Mouse (Mus musculus): ENCODE measurements around the gene Cenps. TPM values are rescaled to one million over a fixed set of nuclear protein-coding genes. Genes with fewer than 3 reads are reported as not detected.

Gene Cenps
- polyA plus RNA-seq, 1 experiment from 2014 or later: 24.9 TPM

DNA sequence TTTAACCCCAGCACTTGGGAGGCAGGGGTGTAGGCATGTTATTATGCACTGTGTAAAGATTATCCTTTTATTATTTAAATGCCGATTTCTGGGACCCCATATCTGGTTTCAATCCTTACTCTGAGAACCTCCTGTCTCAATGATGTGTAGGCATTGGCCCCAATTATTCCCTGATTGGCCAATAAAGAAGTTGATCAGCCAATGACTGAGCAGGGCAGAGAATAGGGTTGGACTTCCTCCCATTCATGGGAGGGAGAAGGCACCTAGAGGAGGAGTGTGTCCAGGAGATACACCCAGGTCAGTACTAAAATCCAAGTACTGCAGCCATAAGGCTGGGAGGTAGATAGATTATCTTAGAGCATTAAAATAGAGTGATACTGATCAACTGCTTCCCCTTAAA lies 25.8 kb upstream of the Cenps start:
- Histone ChIP-seq H3K27me3 (replicated peaks; ENCODE audit: control insufficient read depth, insufficient read depth, low read length) (no peaks in the 10 kb centered on the region), H3K9me3 (ENCODE audit: control insufficient read depth, low read length) (no peaks in the 10 kb centered on the region), H3K4me1 (replicated peaks; ENCODE audit: control insufficient read depth, insufficient read depth, low read length) (peaks cover 11% of the 10 kb centered on the region), H3K4me3 (replicated peaks; ENCODE audit: low read length) (no peak overlapping the region), H3K27ac (ENCODE audit: low read length) (no peak overlapping the region), H3K36me3 (ENCODE audit: control insufficient read depth, insufficient read depth) (peaks cover 7% of the 10 kb centered on the region), H3K4me2 (ENCODE audit: low read length) (no peak overlapping the region), H3K9ac (replicated peaks; ENCODE audit: low read depth, low read length) (no peak overlapping the region)
- no peak for ATAC-seq
- 45% methylated on average over 1 of the region's 1 CpGs for WGBS

DNA sequence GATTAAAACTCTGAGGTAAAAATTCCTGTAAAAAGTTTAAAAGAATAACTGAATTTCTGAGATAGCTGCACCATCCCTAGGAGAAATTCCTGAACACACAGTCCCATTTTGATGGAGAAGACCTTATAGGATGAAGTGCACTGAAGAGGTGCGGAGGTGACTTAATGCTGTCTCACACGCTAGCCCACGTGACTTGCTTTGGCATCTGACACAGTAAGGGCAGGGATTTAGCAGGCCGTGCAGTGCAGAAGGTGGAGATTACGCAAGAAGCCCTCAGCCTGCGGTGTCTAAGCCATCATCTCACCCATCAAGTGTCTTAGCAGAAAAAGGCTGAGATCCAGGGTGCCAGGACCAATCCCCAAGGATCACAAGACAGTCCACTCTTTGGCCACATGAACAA lies 23.7 kb upstream of the Cenps start:
- Histone ChIP-seq H3K4me3 (replicated peaks; ENCODE audit: low read length) (no peak overlapping the region), H3K36me3 (ENCODE audit: control insufficient read depth, insufficient read depth) (peaks cover 18% of the 10 kb centered on the region), H3K9me3 (ENCODE audit: control insufficient read depth, low read length) (no peaks in the 10 kb centered on the region), H3K27ac (ENCODE audit: low read length) (no peak overlapping the region), H3K27me3 (replicated peaks; ENCODE audit: control insufficient read depth, insufficient read depth, low read length) (no peaks in the 10 kb centered on the region), H3K4me2 (ENCODE audit: low read length) (no peak overlapping the region), H3K4me1 (replicated peaks; ENCODE audit: control insufficient read depth, insufficient read depth, low read length) (peaks cover 11% of the 10 kb centered on the region), H3K9ac (replicated peaks; ENCODE audit: low read depth, low read length) (no peak overlapping the region)
- no peak for ATAC-seq
- WGBS: 94% methylated on average over 6 of the region's 6 CpGs

DNA sequence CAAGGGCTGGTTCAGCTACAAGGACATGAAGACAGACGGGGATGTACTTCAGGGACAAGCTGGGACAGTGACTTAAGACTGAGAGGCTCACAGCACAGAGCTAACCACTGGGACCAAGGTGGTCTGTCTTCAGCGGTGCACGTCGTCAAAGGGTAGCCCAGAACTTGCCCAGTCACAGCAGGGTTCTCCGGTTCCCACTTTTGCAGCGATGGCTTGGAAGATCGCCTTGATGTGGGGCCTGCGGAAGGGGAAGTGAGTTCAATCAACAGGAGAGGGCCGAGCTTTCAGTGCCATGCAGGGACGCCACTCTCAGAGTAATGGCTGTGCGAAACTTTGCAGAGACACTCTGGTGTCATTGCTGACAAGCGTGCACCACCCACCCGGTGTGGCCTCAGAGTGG lies 22.5 kb upstream of the Cenps start:
- Histone ChIP-seq H3K27ac (ENCODE audit: low read length) (no peak overlapping the region), H3K9ac (replicated peaks; ENCODE audit: low read depth, low read length) (no peak overlapping the region), H3K4me3 (replicated peaks; ENCODE audit: low read length) (no peak overlapping the region), H3K36me3 (ENCODE audit: control insufficient read depth, insufficient read depth) (peaks cover 29% of the 10 kb centered on the region), H3K27me3 (replicated peaks; ENCODE audit: control insufficient read depth, insufficient read depth, low read length) (no peaks in the 10 kb centered on the region), H3K4me1 (replicated peaks; ENCODE audit: control insufficient read depth, insufficient read depth, low read length) (no peaks in the 10 kb centered on the region; the same call in 1 of the 2 replicates), H3K4me2 (ENCODE audit: low read length) (no peak overlapping the region), H3K9me3 (ENCODE audit: control insufficient read depth, low read length) (no peaks in the 10 kb centered on the region)
- WGBS: 94% methylated on average over 13 of the region's 13 CpGs
- no peak for ATAC-seq

DNA sequence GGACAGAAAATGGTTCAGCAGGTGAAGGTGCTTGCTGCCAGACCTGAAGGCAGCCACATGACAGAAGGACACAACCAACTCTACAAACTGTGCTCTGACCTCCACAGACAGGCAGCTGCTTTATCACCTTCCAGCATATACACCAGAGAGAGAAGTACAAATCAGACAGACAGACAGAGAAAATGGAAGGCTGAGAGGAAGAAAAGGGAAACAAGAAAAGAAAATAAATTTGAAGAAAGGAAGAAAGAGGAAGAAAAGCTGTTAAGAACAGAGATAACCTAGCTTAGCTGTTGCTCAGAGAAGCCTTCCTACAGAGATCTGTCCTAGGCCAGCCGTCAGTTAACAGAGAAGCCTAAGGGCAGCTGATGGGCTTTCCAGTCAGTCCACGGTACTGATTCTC lies 21.8 kb upstream of the Cenps start:
- ATAC-seq: no peak
- H3K36me3 ChIP-seq (ENCODE audit: control insufficient read depth, insufficient read depth): peaks cover 31% of the 10 kb centered on the region
- no peak overlapping the region for H3K4me3 ChIP-seq (replicated peaks; ENCODE audit: low read length)
- 80% methylated on average over 2 of the region's 2 CpGs for WGBS
- no peaks in the 10 kb centered on the region for H3K9me3 ChIP-seq (ENCODE audit: control insufficient read depth, low read length)
- H3K4me1 ChIP-seq (replicated peaks; ENCODE audit: control insufficient read depth, insufficient read depth, low read length): no peaks in the 10 kb centered on the region
- no peak overlapping the region for H3K27ac ChIP-seq (ENCODE audit: low read length)
- H3K4me2 ChIP-seq (ENCODE audit: low read length): no peak overlapping the region
- H3K9ac ChIP-seq (replicated peaks; ENCODE audit: low read depth, low read length): no peak overlapping the region
- H3K27me3 ChIP-seq (replicated peaks; ENCODE audit: control insufficient read depth, insufficient read depth, low read length): no peaks in the 10 kb centered on the region

DNA sequence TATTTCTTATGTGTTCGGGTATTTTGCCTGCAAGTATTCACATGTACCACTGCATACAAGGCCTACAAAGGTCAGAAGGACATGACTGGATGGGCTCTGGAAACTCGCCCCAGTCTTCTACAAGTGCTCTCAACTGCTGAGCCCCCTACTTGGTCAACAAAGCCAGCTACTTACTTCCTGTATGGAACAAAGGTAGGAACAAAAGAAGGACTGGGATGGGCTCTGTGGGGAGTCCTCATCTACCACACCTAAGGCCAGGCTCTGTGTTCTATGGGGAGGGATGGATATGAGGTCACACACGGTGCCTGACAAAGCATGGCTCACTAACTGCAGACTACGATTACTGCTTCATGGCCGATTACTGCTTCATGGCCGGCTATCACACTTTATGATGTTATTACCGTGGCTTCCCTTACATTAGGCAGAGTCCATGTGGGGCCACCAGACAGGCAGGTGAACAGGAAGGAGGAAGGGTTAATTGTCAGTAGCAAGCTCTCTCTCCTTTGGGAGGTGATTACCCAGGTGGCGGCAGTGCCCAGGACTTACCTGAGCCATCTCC lies 20.1 kb upstream of the Cenps start:
- Histone ChIP-seq H3K36me3 (ENCODE audit: control insufficient read depth, insufficient read depth) (peaks cover 39% of the 10 kb centered on the region), H3K27me3 (replicated peaks; ENCODE audit: control insufficient read depth, insufficient read depth, low read length) (no peaks in the 10 kb centered on the region), H3K27ac (ENCODE audit: low read length) (no peak overlapping the region), H3K4me2 (ENCODE audit: low read length) (no peak overlapping the region), H3K4me1 (replicated peaks; ENCODE audit: control insufficient read depth, insufficient read depth, low read length) (no peaks in the 10 kb centered on the region), H3K9me3 (ENCODE audit: control insufficient read depth, low read length) (no peaks in the 10 kb centered on the region), H3K4me3 (replicated peaks; ENCODE audit: low read length) (no peak overlapping the region), H3K9ac (replicated peaks; ENCODE audit: low read depth, low read length) (no peak overlapping the region)
- no peak for ATAC-seq
- 87% methylated on average over 8 of the region's 8 CpGs for WGBS

DNA sequence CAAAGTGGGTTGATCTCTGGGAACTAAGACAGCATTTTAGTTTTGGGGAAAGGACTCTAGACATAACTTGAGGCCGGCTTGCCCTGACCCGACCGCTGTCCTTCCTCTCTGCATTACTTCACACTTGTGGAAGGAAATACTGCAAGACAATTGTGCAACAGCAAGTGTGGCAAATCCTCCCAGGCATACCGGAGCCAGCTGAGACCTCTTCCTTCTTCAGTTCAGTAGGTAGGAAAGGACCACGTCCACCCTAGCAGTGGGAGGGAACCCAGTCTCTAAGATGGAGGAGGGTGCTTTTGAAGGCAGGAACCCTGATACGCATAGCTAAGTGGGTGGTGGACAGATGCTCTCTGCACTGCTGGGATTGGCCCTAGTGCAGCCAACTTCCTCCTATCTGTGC lies 18.3 kb upstream of the Cenps start:
- no peaks in the 10 kb centered on the region for H3K9me3 ChIP-seq (ENCODE audit: control insufficient read depth, low read length)
- no peak overlapping the region for H3K27ac ChIP-seq (ENCODE audit: low read length)
- H3K36me3 ChIP-seq (ENCODE audit: control insufficient read depth, insufficient read depth): peaks cover 42% of the 10 kb centered on the region
- H3K9ac ChIP-seq (replicated peaks; ENCODE audit: low read depth, low read length): no peak overlapping the region
- no peak overlapping the region for H3K4me3 ChIP-seq (replicated peaks; ENCODE audit: low read length)
- no peak overlapping the region for H3K4me2 ChIP-seq (ENCODE audit: low read length)
- H3K27me3 ChIP-seq (replicated peaks; ENCODE audit: control insufficient read depth, insufficient read depth, low read length): no peaks in the 10 kb centered on the region
- ATAC-seq: no peak
- H3K4me1 ChIP-seq (replicated peaks; ENCODE audit: control insufficient read depth, insufficient read depth, low read length): no peaks in the 10 kb centered on the region
- 94% methylated on average over 6 of the region's 6 CpGs for WGBS

DNA sequence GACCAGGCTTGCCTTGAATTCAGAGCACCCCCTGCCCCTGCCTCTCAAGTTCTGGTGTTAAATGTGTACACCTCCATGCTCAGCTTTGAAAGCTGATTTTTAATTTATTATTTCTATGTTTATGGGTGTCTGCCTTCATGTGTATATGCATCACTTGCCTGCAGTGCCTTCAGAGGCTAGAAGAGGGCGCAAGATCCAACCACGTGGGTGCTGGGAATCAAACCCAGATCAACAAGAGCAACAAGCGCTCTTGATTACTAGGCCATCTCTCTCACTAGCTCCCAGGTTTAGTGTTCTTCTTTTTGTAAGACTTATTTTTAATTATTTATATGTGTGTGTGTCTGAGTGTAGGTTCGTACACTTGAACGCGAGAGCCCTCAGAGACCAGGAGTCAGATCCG lies 17.4 kb upstream of the Cenps start:
- H3K4me3 ChIP-seq (replicated peaks; ENCODE audit: low read length): no peak overlapping the region
- 97% methylated on average over 7 of the region's 7 CpGs for WGBS
- H3K9ac ChIP-seq (replicated peaks; ENCODE audit: low read depth, low read length): no peak overlapping the region
- no peak overlapping the region for H3K27ac ChIP-seq (ENCODE audit: low read length)
- ATAC-seq: no peak
- H3K36me3 ChIP-seq (ENCODE audit: control insufficient read depth, insufficient read depth): peaks cover 45% of the 10 kb centered on the region
- H3K4me2 ChIP-seq (ENCODE audit: low read length): no peak overlapping the region
- H3K9me3 ChIP-seq (ENCODE audit: control insufficient read depth, low read length): no peaks in the 10 kb centered on the region
- no peaks in the 10 kb centered on the region for H3K4me1 ChIP-seq (replicated peaks; ENCODE audit: control insufficient read depth, insufficient read depth, low read length)
- no peaks in the 10 kb centered on the region for H3K27me3 ChIP-seq (replicated peaks; ENCODE audit: control insufficient read depth, insufficient read depth, low read length)

DNA sequence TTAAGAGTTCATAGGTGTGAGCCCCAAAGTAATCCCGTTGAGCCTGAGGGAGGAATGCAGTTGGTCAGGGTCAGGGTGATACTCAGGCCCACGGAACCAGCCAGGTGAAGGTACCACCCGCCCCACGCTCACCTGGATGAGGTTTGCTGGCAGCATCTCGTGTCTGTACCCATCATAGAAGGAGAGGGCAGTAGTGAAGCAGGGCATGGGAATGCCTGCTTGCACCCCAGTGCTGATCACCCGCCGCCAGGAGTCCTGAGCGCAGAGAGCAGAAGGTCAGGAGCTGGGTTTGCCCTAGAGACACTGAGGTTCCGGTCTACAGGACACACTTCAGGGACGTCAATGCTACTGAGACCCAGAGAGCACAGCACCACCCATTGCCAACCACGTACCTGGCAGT lies 13.3 kb upstream of the Cenps start:
- WGBS: 93% methylated on average over 11 of the region's 11 CpGs
- H3K36me3 ChIP-seq (ENCODE audit: control insufficient read depth, insufficient read depth): peaks cover 32% of the 10 kb centered on the region
- ATAC-seq: no peak

DNA sequence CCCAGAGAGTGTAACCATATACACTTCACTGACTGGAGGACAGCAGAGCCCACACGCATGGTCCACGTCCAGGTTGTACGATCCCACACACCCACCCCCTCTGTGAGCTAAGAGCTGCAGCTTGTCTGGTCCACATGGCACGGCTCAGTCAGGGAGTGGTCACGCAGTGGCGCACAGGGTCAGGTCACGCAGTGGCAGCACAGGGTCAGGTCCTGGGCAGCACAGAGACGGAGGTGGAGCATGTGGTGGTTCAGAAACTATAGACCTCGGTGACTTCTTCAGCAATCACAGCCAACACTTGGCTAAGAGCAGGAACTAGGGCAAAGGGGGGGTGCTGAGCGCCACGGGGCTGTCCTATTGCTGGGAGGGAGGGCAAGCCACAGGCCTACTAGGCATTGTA lies 12.8 kb upstream of the Cenps start:
- H3K9me3 ChIP-seq (ENCODE audit: control insufficient read depth, low read length): no peaks in the 10 kb centered on the region
- H3K36me3 ChIP-seq (ENCODE audit: control insufficient read depth, insufficient read depth): peaks cover 27% of the 10 kb centered on the region
- no peak overlapping the region for H3K4me2 ChIP-seq (ENCODE audit: low read length)
- no peak overlapping the region for H3K4me3 ChIP-seq (replicated peaks; ENCODE audit: low read length)
- H3K27me3 ChIP-seq (replicated peaks; ENCODE audit: control insufficient read depth, insufficient read depth, low read length): no peaks in the 10 kb centered on the region
- no peaks in the 10 kb centered on the region for H3K4me1 ChIP-seq (replicated peaks; ENCODE audit: control insufficient read depth, insufficient read depth, low read length)
- H3K27ac ChIP-seq (ENCODE audit: low read length): no peak overlapping the region
- no peak for ATAC-seq
- H3K9ac ChIP-seq (replicated peaks; ENCODE audit: low read depth, low read length): no peak overlapping the region
- WGBS: 89% methylated on average over 11 of the region's 11 CpGs

More for the DNA sequence above, 13.3 kb upstream of the Cenps start:
- H3K9me3 ChIP-seq (ENCODE audit: control insufficient read depth, low read length): no peaks in the 10 kb centered on the region
- H3K9ac ChIP-seq (replicated peaks; ENCODE audit: low read depth, low read length): no peak overlapping the region
- no peaks in the 10 kb centered on the region for H3K4me1 ChIP-seq (replicated peaks; ENCODE audit: control insufficient read depth, insufficient read depth, low read length)
- no peaks in the 10 kb centered on the region for H3K27me3 ChIP-seq (replicated peaks; ENCODE audit: control insufficient read depth, insufficient read depth, low read length)
- H3K27ac ChIP-seq (ENCODE audit: low read length): no peak overlapping the region
- H3K4me3 ChIP-seq (replicated peaks; ENCODE audit: low read length): no peak overlapping the region
- H3K4me2 ChIP-seq (ENCODE audit: low read length): no peak overlapping the region

DNA sequence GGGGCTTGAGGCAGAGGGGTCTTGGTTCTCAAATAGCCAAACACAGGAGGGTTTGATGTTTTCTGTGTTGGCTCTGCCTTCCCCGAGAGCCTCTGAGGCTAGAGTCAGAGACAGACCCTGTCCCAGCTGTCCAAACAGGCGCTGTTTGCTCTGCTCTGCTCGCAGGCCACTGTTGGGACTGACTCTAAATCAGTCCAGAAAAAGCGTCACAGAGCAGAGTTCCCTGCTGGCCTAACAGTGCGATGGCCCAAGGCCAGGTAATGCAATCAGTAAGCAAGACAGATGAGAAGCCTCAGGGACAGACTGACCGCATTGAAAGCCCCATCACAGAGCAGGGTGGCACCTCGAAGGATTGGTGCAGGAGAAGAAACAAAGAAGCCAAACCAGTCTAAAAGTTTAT lies 12.2 kb upstream of the Cenps start:
- Histone ChIP-seq H3K4me1 (replicated peaks; ENCODE audit: control insufficient read depth, insufficient read depth, low read length) (no peaks in the 10 kb centered on the region), H3K4me3 (replicated peaks; ENCODE audit: low read length) (no peak overlapping the region), H3K9ac (replicated peaks; ENCODE audit: low read depth, low read length) (no peak overlapping the region), H3K27me3 (replicated peaks; ENCODE audit: control insufficient read depth, insufficient read depth, low read length) (no peaks in the 10 kb centered on the region), H3K36me3 (ENCODE audit: control insufficient read depth, insufficient read depth) (peaks cover 22% of the 10 kb centered on the region), H3K27ac (ENCODE audit: low read length) (no peak overlapping the region), H3K9me3 (ENCODE audit: control insufficient read depth, low read length) (no peaks in the 10 kb centered on the region), H3K4me2 (ENCODE audit: low read length) (no peak overlapping the region)
- ATAC-seq: no peak
- WGBS: 81% methylated on average over 7 of the region's 7 CpGs

All from forebrain, embryonic 16.5 days (tissue).